Mouse (Mus musculus): ENCODE measurements at regions not wholly inside any gene's neighbourhood (a gene's known extent, or its start where the extent isn't known, plus 50 kb on each side); places are given as distances from the start of the nearest gene placed in this dataset.

- TF ChIP-seq CTCF (IDR thresholded peaks at IDR 0.05; ENCODE audit: low read depth, low read length) (no peak), POLR2A (IDR thresholded peaks at IDR 0.05; ENCODE audit: insufficient read depth, low read length) (no peak)
These were observed 161.5 kb upstream of the N4bp1 start for GRCm38 (mm10) chr8:87046590-87046989.
